In the genomic region with DNA sequence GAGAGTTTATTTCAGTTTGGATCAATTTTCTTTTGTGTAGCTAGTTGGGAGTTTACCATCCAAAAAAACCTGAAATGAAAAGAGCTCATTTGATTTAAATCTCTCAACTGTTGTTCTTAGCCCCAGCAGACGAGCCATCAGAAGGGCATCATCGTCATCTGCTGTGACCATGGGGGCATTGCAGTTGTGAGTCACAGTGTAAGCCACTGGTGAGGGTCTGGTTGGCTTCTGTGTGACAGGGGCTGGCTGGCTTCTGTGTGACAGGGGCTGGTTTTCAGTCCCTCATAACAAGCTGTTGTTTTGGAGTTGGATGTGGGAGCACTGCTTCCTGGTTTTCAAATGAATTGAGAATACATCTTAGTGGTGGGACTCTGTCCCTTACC, we compare ENCODE assay signal across 18 mouse cellular contexts. TPM values are rescaled to one million over a fixed set of nuclear protein-coding genes. Genes with fewer than 3 reads are reported as not detected.
DNase-seq lines count a peak whose midpoint lies in the region; ATAC-seq and TF ChIP-seq lines count a peak whose summit lies in the region.
"Had no signal": no experiment of that assay in that cellular context is flagged by ENCODE, and none has a peak within 500 bp of the region (broad histone marks: within the 10 kb centered on the region; RNA-seq: fewer than 3 reads in every experiment).

No protein-coding gene starts in this region.

- H3K4me1 ChIP-seq in forebrain, postnatal 0 days (ENCODE audit: insufficient read depth) = no peaks in the 10 kb centered on the region
- H3K4me1 ChIP-seq in forebrain, embryonic 11.5 days (replicated peaks; ENCODE audit: control insufficient read depth, insufficient read depth, low read length) = peaks cover 2% of the 10 kb centered on the region; the same call in 1 of the 2 replicates
- peaks cover 11% of the 10 kb centered on the region for H3K4me1 ChIP-seq in hindbrain, embryonic 14.5 days (replicated peaks; ENCODE audit: control insufficient read depth, insufficient read depth, low read length)
- peaks cover 29% of the 10 kb centered on the region for H3K4me1 ChIP-seq in midbrain, embryonic 14.5 days (ENCODE audit: control insufficient read depth, insufficient read depth, low read length)
- H3K4me1 ChIP-seq: limb, embryonic 10.5 days had no signal

- no peak for TF ChIP-seq CTCF in forebrain, postnatal 0 days (IDR thresholded peaks at IDR 0.05; ENCODE audit: low read depth)

- WGBS in forebrain, postnatal 0 days = 46% methylated on average over 2 of the region's 2 CpGs
- 71% methylated on average over 2 of the region's 2 CpGs for WGBS in forebrain, embryonic 11.5 days
- 26% methylated on average over 2 of the region's 2 CpGs for WGBS in hindbrain, embryonic 14.5 days
- 31% methylated on average over 2 of the region's 2 CpGs for WGBS in midbrain, embryonic 14.5 days

- H3K36me3 ChIP-seq in forebrain, postnatal 0 days (ENCODE audit: insufficient read depth) = no peaks in the 10 kb centered on the region; the same call in 1 of the 2 replicates
- H3K36me3 ChIP-seq in forebrain, embryonic 11.5 days (ENCODE audit: control insufficient read depth, insufficient read depth, low read length) = no peaks in the 10 kb centered on the region
- H3K36me3 ChIP-seq in hindbrain, embryonic 14.5 days (replicated peaks; ENCODE audit: control insufficient read depth, insufficient read depth) = no peaks in the 10 kb centered on the region
- H3K36me3 ChIP-seq in midbrain, embryonic 14.5 days (ENCODE audit: control insufficient read depth, insufficient read depth, low read length) = no peaks in the 10 kb centered on the region

- no peaks in the 10 kb centered on the region for H3K9me3 ChIP-seq in forebrain, postnatal 0 days (ENCODE audit: low read length)
- H3K9me3 ChIP-seq in forebrain, embryonic 11.5 days (ENCODE audit: control insufficient read depth, low read length) = no peaks in the 10 kb centered on the region
- H3K9me3 ChIP-seq in hindbrain, embryonic 14.5 days (ENCODE audit: control insufficient read depth, low read length) = no peaks in the 10 kb centered on the region
- H3K9me3 ChIP-seq in midbrain, embryonic 14.5 days (ENCODE audit: control insufficient read depth, low read length) = no peaks in the 10 kb centered on the region
- H3K9me3 ChIP-seq: limb, embryonic 10.5 days had no signal

- no peak overlapping the region for H3K4me2 ChIP-seq in forebrain, postnatal 0 days (ENCODE audit: low read depth)
- no peak overlapping the region for H3K4me2 ChIP-seq in forebrain, embryonic 11.5 days (ENCODE audit: low read depth, low read length, severe bottlenecking)
- H3K4me2 ChIP-seq in hindbrain, embryonic 14.5 days (replicated peaks) = no peak overlapping the region
- H3K4me2 ChIP-seq in midbrain, embryonic 14.5 days (ENCODE audit: low read length) = no peak overlapping the region
- H3K4me2 ChIP-seq: liver, embryonic 11.5 days had no signal

- H3K4me3 ChIP-seq in forebrain, postnatal 0 days (ENCODE audit: low read depth, low read length) = no peak overlapping the region
- no peak overlapping the region for H3K4me3 ChIP-seq in forebrain, embryonic 11.5 days (ENCODE audit: low read depth, low read length)
- no peak overlapping the region for H3K4me3 ChIP-seq in hindbrain, embryonic 14.5 days (replicated peaks; ENCODE audit: low read length)
- no peak overlapping the region for H3K4me3 ChIP-seq in midbrain, embryonic 14.5 days (replicated peaks; ENCODE audit: low read depth, low read length)
- H3K4me3 ChIP-seq: gastrocnemius, adult 2 months; limb, embryonic 10.5 days had no signal

- no peak for DNase-seq in forebrain, postnatal 0 days
- DNase-seq in forebrain, embryonic 11.5 days (ENCODE audit: low spot score) = no peak
- peak; percentile 20 for DNase-seq in MN1 (ENCODE audit: low spot score)
- no peak for DNase-seq in hindbrain, embryonic 14.5 days (ENCODE audit: low spot score)
- peak; percentile 37 for DNase-seq in midbrain, embryonic 14.5 days
- DNase-seq in frontal cortex, postnatal 14 days (ENCODE audit: low spot score in 2 of 2) = no peak
- DNase-seq: cerebellum, adult 8-10 months; gastrocnemius, adult 2 months; heart, postnatal 36 days; kidney, adult 9 months; kidney, postnatal 25 days; lung, adult 2 months; lung, postnatal 36 days; thymus, adult 18-20 months; thymus, postnatal 4 days had no signal

- no peak overlapping the region for H3K27ac ChIP-seq in forebrain, postnatal 0 days (ENCODE audit: low read depth, low read length)
- no peak overlapping the region for H3K27ac ChIP-seq in forebrain, embryonic 11.5 days (ENCODE audit: low read depth, low read length)
- no peak overlapping the region for H3K27ac ChIP-seq in hindbrain, embryonic 14.5 days
- peak overlapping the region; percentile 64; the same call in 1 of the 2 replicates for H3K27ac ChIP-seq in midbrain, embryonic 14.5 days (replicated peaks; ENCODE audit: low read depth, low read length)
- H3K27ac ChIP-seq: gastrocnemius, adult 2 months; limb, embryonic 10.5 days had no signal

- H3K27me3 ChIP-seq in forebrain, postnatal 0 days (ENCODE audit: insufficient read depth, low read length) = no peaks in the 10 kb centered on the region
- H3K27me3 ChIP-seq in forebrain, embryonic 11.5 days (ENCODE audit: control insufficient read depth, insufficient read depth, low read length) = no peaks in the 10 kb centered on the region
- no peaks in the 10 kb centered on the region for H3K27me3 ChIP-seq in hindbrain, embryonic 14.5 days (ENCODE audit: control insufficient read depth, insufficient read depth, low read length)
- no peaks in the 10 kb centered on the region for H3K27me3 ChIP-seq in midbrain, embryonic 14.5 days (ENCODE audit: control insufficient read depth, insufficient read depth, low read length)

- 0 out of 2 replicates have a peak, but pooled peaks have one; percentile 18 for ATAC-seq in forebrain, postnatal 0 days
- no peak for ATAC-seq in forebrain, embryonic 11.5 days (replicated peaks; ENCODE audit: low FRiP score)
- ATAC-seq in hindbrain, embryonic 14.5 days (ENCODE audit: low FRiP score) = peak; percentile 31; the same call in 1 of the 2 replicates
- peak; percentile 66; the same call in 1 of the 2 replicates for ATAC-seq in midbrain, embryonic 14.5 days (ENCODE audit: low FRiP score, low TSS enrichment)
- ATAC-seq in megakaryocyte, adult 5-6 weeks (ENCODE audit: poor library complexity, severe bottlenecking) = no peak

- H3K9ac ChIP-seq in forebrain, postnatal 0 days = no peak overlapping the region
- no peak overlapping the region for H3K9ac ChIP-seq in forebrain, embryonic 11.5 days (ENCODE audit: low read length)
- H3K9ac ChIP-seq in hindbrain, embryonic 14.5 days = no peak overlapping the region
- no peak overlapping the region for H3K9ac ChIP-seq in midbrain, embryonic 14.5 days (replicated peaks; ENCODE audit: low read length)

RNA-seq across cellular contexts. Expression of a gene that starts 41.6 kb away (rescaled TPM):
- 7.8 and 11.8 TPM in 2 replicates for total RNA-seq in forebrain, postnatal 0 days (2014; rRNA removed)
- polyA plus RNA-seq in forebrain, postnatal 0 days (2015; fragmentation: Nextera tagmentation; extraction: Ambion mirVana) = 4.1 and 5.7 TPM in 2 replicates
- polyA plus RNA-seq in forebrain, embryonic 11.5 days (2014; fragmentation: Nextera tagmentation; extraction: Ambion mirVana) = 8.5 and 9.6 TPM in 2 replicates
- 6.3 and 6.4 TPM in 2 replicates for polyA plus RNA-seq in hindbrain, embryonic 14.5 days (2014; fragmentation: Nextera tagmentation; extraction: Ambion mirVana)
- polyA plus RNA-seq in midbrain, embryonic 14.5 days (2014; fragmentation: Nextera tagmentation; extraction: Ambion mirVana) = 9.2 and 9.7 TPM in 2 replicates
- total RNA-seq in megakaryocyte, adult 5-6 weeks (2015) = 15.9 and 16.1 TPM in 2 replicates
- 12.8 and 15.0 TPM in 2 replicates for total RNA-seq in megakaryocyte, adult 5-6 weeks (2017)

RNA-seq across cellular contexts. Expression of a gene that starts 42.0 kb away (rescaled TPM):
- 95.6 and 111 TPM in 2 replicates for total RNA-seq in forebrain, postnatal 0 days (2014; rRNA removed)
- 159 and 163 TPM in 2 replicates for polyA plus RNA-seq in forebrain, postnatal 0 days (2015; fragmentation: Nextera tagmentation; extraction: Ambion mirVana)
- polyA plus RNA-seq in forebrain, embryonic 11.5 days (2014; fragmentation: Nextera tagmentation; extraction: Ambion mirVana) = 393 and 411 TPM in 2 replicates
- 195 and 213 TPM in 2 replicates for polyA plus RNA-seq in hindbrain, embryonic 14.5 days (2014; fragmentation: Nextera tagmentation; extraction: Ambion mirVana)
- polyA plus RNA-seq in midbrain, embryonic 14.5 days (2014; fragmentation: Nextera tagmentation; extraction: Ambion mirVana) = 201 and 248 TPM in 2 replicates
- total RNA-seq in megakaryocyte, adult 5-6 weeks (2015) = 94.5 and 107 TPM in 2 replicates
- total RNA-seq in megakaryocyte, adult 5-6 weeks (2017) = 82.4 and 87.4 TPM in 2 replicates

Comparison
In these comparisons a context has a peak if more than half of its experiments do, and no peak if none do; other contexts are left out.
1. ATAC-seq: peak in forebrain, postnatal 0 days (single experiment), hindbrain, embryonic 14.5 days (single experiment) and midbrain, embryonic 14.5 days (single experiment); none in forebrain, embryonic 11.5 days (single experiment) and megakaryocyte, adult 5-6 weeks (single experiment).
2. DNase-seq: peak in MN1 (single experiment) and midbrain, embryonic 14.5 days (single experiment); none in forebrain, postnatal 0 days (single experiment), forebrain, embryonic 11.5 days (single experiment), hindbrain, embryonic 14.5 days (single experiment) and frontal cortex, postnatal 14 days (0 of 2).